Mouse (Mus musculus): ENCODE data around the gene Atp5s. TPM values are rescaled to one million over a fixed set of nuclear protein-coding genes. Genes with fewer than 3 reads are reported as not detected.

The Atp5s gene
- polyA plus RNA-seq, 1 experiment from 2014 or later, result 22.2 TPM

MicroRNA genes within 50 kb of the gene (microRNA counts, 519-probe panel; counts per million panel counts)
- microRNA mmu-miR-681, result not detected

Other genes starting within 250 kb of the Atp5s start
- gene Vcpkmt, start 141.9 kb upstream of the Atp5s start, polyA plus RNA-seq (2014; fragmentation: Nextera tagmentation; extraction: Ambion mirVana), result 18.9 and 19.6 TPM in 2 replicates
- gene Sos2, start 43.1 kb upstream of the Atp5s start, polyA plus RNA-seq (2014; fragmentation: Nextera tagmentation; extraction: Ambion mirVana), result 11.4 and 17.9 TPM in 2 replicates
- gene L2hgdh, start 77 bp upstream of the Atp5s start, polyA plus RNA-seq (2014; fragmentation: Nextera tagmentation; extraction: Ambion mirVana), result 12.7 and 13.9 TPM in 2 replicates
- 0.77 and 1.5 TPM in 2 replicates for gene Cdkl1, start 66.3 kb downstream of the Atp5s start, polyA plus RNA-seq (2014; fragmentation: Nextera tagmentation; extraction: Ambion mirVana)
- 54.7 and 59.5 TPM in 2 replicates for gene Atl1, start 167.7 kb downstream of the Atp5s start, polyA plus RNA-seq (2014; fragmentation: Nextera tagmentation; extraction: Ambion mirVana)
- gene Map4k5, start 168.2 kb downstream of the Atp5s start, polyA plus RNA-seq (2014; fragmentation: Nextera tagmentation; extraction: Ambion mirVana), result 37.9 and 38.4 TPM in 2 replicates